Mouse (Mus musculus): ENCODE results near the gene Phxr2.

Phxr2 gene

DNA sequence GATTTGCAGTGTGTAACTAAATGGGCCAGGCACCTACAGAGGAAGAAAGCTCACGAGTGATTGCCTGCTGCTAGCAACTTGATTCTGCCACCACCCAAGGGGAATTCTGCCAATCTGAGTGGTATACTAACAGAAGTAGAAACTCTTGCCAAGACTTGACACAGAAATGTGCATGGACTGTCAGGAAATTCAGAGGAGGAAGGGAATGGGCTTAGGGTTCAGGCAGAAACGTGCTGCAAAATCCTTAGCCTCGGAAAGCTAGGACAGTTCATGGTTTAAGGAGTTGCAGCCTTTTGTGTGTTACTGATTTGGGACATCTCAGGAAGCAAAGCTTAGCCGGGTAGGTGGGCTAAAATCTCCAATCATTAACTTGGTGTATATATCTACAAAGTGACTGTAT is at the start of gene Phxr2:
Phxr2 (minus strand) TSS at position 101 of the 400 bp plus-strand sequence.
- DNase-seq = no peak

DNA sequence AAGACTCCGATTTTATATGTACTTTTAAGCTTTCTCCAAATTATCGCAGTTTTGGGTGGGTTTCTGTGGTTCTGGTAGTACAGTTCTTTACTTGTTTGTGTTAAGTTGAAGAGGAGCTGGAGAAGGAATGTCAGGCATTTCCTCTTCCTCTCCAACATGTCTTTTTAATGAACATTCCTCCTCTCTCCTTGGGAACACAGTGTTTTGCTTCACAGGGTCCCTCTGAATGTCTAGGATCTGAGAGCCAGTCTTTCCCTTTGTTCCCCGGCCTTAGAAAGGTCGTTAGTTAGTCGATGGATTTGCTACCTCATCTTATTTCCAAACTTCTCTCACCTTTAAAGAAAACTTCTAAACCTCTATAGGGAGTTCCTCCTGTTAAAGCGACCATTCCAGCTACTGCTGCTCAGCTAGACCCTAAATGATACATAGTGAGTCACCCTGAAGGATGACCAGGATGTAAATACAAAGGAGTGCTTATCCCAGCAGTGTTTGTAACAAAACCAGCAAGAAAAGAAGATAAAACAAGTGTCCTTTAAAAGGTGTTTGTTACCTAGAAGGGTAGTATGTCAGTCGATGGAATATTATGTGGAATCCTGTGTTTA is 46.9 kb upstream of the Phxr2 start:
- DNase-seq = peak; percentile 43

DNA sequence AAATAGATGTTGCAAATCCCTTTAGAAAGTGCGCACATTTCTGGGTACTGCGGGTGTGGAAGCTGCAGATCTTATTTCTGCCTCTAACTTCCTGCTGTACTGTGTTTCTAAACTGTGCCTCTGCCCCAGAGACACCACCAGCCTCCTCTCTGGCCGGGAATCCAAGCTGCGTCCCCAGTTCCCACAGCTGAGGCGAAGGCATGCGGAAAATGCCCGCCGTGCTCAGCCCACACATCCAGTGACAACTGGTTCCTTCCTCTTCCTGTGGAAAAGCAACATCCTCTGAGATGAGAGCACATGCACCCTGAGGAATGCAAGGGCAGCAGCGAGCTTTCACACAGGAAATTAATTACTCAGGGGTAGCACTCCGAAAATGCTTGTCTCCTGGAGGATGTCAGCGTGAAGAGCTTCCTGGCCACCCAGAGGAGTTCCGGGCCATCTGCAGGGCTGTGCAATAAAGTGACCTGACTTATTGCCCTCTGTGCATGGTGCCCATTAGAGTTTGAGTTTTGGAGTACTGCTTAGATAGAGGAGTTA is 45.9 kb upstream of the Phxr2 start:
- peak; percentile 99 for DNase-seq

DNA sequence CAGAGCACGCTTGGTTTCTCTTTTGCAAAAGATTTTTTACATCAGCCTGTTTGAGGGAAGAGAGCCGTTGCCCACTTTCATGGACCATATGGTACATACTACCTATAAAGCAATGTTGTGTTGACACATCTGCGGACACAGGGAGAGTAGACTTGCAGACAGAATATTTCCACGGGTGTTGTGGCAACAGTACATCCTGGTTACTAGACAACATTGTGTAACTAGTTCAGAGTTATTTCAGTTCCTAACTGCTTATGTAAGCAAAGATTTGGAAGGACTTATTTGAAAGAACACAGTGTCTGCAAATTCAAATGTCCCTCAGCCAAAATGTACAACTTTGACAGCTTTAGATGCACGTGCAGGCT is 43.6 kb upstream of the Phxr2 start:
- DNase-seq = peak; percentile 97

DNA sequence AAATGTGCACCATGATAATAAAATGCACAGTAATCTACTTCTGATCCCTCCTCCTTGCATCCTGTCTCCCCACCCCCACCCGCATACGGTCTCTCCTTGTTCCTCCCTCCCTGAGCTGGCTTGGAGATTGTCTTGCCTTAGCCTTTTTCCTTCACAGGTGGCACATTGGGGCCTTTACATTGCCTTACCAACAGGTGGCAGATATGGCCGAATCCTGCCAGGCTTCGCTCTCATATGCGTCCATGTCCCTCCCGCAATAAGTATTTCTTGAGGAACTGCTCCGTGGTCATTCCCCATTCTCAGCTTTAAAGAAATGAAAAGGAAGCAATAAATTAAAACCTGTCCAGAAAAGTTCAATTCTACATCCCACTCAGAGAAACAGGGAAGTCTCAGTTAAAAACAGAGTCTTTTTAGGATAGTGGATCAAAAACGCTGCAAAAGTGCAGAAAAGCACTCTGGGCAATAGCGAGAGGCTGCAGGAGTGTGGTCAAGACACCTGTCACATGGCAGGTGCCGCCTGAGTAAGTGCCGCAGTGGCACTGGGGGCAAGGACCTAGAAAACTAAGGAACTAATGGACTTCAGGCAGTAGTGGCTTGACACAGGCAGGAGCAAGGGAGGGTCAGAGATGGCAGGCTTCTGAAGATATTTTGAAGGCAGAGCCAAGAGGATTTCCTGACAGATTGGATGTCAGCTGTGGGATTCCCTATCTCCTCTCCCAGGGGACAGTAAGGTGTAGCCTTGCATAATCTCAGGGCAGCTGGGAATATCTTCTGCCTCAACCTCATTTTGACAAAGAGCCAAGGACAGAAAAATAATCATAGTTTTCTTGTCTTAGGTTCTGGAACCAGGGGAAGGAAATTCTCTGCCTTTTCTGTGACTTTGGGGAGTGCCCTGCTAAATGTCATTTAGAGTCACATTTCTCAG is 43.0 kb upstream of the Phxr2 start:
- DNase-seq = peak; percentile 96

DNA sequence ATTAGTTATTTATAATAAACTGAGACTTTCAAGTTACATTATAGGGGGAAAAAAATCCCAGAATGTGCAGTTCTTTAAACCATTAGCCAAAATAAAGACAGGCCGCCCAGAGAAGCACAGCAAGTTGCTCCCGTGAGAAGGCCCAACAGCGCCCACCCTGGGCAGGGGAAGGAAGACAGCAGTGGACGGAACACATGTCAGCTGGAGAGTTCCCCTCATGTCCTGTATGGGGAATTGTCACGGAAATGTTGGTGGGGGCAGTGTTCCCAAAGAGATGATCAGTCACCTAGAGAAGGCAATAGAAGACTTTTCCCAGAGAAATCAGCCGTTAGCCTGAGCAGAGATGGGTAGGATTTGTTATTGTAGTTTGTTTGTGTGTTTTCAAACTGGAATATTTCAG is 42.3 kb upstream of the Phxr2 start:
- DNase-seq = peak; percentile 93

DNA sequence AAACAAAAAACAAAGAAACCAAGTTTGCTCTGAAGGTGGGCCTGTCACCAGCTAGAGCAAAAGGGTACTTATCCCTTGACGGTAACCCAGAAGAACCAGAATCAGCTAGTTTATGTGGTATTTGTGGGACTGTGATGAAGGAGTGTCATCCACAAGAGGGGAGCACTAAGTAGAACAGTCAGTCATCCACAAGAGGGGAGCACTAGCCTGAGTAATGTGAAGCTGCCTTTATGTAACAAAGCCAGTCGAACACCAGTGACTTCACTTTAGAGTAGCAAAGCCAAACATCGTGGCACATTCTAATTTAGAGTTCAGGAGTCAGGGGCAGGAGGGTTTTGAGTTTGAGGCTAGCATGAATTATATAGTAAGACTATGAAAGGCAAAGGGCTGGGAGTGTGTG is 40.3 kb upstream of the Phxr2 start:
- DNase-seq = peak; percentile 92

DNA sequence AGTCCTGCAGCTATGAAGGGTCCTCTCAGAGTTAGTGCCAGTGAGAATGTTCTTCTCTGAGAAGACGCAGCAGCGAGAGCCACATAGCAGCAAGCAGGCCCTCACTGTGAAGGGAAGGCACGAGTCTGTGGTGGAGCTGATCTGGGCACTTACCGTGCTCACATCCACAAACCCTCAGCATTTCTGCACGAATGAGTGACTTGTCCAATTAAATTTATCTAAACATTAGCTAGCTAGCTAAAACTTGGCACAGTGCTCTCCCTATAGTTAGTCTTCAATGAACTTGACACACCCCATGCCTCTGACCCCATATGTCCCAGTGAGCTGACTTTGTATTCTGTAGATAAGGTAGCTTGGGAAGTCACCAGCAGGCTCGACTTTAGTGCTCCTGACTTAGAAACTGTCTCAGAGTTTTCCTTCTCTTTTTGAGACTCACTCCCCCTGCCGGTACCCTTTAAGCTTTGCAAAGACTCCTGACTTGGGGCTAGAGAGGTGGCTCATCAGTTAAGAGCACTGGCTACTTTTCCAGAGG is 39.7 kb upstream of the Phxr2 start:
- DNase-seq = peak; percentile 87

DNA sequence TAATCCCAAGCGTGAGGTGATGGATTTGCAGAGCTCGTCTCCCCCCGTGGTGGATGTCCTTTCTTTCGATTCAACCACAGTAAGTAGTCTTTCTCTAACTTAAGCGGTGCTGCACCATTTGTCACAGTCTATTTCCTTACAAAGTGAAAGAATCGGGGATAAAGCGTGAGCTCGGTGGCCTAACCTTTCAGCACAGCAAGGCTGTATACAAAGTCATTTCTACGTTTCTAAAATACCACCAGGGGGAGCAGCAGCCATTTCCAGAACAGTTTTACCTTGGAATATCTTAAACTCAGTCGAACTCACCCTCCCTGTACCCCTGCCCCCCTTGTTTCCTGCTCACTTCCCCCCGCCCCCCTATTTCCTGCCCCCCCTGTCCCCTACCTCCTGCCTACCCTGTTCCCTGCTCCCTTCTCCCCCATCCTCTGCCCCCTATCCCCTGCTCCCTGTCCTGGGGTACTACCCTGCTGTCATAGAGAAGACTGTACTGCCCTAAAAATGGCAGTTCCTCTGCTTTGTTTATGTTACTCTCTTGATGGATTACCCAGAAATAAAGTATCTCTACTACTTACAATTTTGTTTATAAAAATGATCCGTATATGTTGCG is 38.8 kb upstream of the Phxr2 start:
- DNase-seq = peak; percentile 73

DNA sequence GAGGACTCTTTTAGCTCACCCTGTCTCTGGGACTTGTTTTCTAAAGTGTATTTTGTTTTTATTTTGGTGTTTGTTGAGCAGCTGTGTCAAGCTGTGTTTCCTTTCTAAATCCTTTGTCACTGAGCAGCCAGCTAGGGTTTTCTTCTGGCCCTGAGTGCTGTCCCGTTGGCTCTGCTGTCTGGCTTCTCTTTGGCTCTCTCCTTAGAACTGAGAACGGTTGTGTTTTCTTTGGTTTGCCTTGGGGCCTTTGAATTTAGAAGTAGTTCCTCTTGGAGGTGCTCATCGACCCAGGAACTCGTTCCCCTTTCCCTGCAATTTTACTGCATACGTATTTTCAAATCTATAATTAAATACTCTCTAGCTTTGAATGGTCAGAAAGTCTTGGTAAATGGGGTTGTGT is 36.9 kb upstream of the Phxr2 start:
- peak; percentile 71 for DNase-seq

DNA sequence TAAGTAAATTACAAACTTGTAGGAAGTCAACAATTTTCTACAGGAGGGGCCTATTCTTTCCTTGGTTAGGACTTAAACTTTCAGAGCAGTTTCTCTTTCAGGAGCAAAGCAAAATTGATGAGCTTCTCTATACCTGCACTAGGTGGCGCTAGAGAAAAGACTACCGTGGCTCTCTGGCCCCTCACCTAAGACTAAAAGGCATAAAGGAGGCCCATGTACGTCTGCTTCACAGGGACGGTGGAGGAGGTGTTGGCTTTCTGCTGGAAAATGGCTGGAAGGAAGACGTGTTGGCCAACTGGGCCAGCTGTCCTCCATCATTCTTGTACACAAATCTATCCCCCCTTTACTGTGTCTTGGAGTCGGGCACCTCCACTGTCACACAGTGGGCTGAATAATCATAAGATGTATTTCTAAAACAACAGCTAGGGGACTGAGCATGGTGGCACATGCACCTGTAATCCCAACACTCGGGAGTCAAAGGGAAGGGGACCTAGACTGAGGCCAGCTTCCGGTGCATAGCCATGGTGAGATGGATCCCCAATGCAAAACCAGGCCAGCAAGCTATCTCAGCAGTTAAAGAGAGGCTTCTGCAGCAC is 36.0 kb upstream of the Phxr2 start:
- peak; percentile 86 for DNase-seq

DNA sequence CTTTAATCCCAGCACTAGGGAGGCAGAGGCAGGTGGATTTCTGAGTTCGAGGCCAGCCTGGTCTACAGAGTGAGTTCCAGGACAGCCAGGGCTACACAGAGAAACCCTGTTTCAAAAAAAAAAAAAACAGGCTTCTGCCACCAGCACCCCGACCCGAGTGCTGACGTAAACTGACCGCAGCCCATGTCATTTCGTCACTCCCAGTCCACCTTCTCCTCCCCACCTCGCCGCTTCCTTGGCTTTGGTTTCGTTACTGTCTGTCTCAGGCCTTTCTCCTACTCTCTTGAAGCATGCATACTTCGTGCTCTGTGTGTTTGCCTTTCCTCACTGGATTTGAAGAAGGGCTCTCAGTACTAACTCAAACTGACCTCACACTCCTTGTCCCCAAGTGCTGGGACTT is 31.6 kb upstream of the Phxr2 start:
- DNase-seq = peak; percentile 14

DNA sequence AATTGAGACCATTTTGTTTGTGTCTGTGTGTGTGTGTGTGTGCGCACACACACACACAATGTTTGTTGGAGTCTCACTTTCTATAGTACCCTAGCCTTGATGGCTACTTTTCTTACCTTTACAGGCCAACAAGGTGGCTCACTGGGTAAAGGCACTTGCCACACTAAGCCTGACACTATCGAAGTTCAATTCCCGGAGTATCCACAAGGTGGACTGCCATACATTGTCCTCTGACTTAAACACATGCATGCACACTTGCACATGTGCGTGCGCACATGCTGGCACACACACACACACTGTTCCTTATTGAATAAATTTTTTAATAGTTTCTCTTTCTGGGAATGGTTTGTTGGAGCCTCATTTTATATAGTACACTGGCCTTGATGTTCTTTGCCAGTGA is 30.7 kb upstream of the Phxr2 start:
- DNase-seq = peak; percentile 12

DNA sequence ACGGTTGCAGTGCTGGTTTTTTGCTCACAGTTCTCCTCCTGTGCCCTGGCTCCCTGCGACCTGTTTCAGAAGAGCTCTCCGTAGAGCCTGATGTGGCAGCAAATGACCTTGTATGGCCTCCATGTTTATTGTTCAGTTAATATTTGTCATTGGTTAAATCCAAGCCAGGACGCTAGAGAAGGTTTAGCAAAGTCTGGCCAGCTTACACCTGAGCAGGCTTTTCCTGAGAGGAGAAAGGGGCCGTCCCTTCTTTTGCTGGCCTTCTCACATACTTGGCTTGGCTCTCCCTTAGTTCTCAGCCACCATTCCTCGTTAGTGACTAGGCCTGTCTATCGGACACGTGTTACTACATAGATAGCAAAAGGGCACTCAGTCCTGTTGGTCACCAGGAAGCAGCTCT is 28.5 kb upstream of the Phxr2 start:
- DNase-seq = peak; percentile 64

DNA sequence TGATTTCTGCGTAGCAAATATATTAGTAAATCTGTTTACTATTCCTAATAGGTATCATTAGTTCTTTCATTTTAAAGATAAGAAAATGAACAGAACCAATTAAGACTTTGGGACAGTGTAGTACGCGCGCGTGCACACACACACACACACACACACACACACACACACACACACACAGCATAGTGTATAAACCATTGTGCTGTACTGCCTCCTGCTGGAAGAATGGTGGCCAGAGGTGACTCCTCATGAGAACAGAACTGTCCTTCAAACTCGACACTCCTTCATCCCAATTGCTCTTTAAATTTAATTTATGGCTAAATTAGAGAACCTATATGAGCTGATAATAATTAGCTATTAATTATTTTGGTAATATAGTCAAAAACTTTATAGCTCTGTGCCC is 25.9 kb upstream of the Phxr2 start:
- peak; percentile 83 for DNase-seq

DNA sequence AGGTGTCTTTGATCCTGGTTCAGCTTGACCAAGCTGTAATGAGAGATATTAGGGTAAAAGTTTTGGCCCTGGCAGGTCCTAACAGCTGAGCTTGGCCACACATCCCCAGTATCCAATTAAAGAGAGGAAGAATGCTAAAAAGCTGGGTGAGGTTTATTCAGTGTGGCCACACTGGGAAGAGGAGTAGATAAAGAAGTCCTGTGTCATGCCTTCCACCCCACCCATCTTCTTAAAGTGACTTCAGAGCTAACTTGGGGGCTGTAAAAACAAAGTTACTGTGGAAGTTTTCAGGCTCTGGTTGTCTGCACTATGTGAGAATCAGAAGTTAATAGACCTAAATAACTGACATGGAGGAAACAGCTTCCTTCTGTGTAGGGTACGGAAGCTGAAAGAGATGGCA is 25.5 kb upstream of the Phxr2 start:
- peak; percentile 54 for DNase-seq

DNA sequence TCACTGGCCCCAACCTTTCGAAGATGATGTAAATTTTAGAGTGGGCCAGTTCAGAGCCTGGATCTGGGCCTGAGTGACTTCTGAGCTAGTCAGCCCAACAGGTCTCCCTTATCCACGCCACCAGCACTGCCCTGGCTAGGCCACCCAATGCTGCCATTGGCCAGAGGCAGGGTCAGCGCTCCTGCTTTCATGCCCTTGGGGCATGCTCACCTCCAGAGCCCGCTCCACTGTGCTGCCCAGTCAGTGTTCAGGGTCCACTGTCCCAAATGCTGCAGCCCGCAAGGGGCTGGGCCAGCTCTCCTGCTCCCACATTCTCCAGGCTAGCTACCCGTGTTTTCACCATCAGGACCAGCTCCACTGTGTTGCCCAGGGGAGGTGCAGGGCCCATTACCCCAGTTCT is 23.9 kb upstream of the Phxr2 start:
- peak; percentile 88 for DNase-seq

DNA sequence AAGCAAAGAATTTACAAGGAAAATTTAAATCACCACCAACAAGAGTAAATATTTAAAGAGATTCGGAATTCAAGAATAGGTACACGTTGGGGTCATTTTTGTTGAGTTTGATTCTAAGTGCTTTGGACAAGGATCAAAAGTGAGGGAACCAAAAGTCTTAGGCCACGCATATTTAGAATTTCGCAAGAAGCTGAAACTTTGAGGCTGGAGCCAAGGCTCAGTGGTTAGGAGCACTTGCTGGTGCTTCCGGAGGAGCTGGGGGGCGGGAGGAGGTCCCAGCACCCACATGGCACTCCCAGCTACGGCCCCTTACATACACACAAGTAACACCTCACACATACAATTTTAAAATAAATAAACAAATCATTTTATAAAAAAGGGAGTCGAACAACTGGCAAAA is 20.5 kb upstream of the Phxr2 start:
- peak; percentile 75 for DNase-seq

DNA sequence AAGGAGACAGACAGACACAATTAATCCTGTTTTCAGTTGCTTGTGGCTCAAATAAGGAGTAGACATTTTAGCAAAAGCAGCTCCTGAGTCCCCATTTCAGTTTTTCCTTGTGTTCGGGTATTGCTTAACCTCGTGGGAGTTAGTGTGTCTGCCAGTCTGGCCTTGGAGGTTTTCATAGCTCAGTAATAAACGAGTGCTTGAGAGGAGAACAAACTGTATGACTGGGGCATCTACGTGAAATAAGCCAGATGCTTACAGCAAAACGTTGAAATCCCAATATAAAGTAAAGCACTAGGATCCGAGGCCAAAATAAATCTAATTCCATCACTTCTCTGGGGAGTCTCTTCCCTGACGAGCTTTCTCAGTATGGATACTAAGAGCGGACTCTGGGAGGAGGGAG is 19.5 kb upstream of the Phxr2 start:
- peak; percentile 54 for DNase-seq

DNA sequence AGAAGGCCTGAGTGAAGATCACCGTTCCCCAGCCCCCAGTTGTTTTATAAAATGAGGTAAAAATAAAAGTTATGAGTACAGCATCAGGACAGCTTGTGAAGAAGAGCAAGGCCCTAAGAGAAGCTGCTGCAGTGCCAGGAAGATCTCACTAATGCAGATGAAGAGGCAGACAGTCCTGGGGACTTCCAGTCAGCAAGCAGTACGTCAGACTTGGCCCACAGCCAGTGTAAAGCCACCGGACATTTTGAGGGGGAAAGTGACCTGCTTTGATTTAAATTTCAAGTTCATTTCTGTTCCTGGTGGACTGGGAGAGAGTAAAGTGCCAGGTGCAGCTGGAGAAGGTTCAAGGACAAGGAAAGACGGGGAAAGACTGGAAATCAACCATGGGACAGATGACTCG is 10.2 kb upstream of the Phxr2 start:
- DNase-seq = no peak

DNA sequence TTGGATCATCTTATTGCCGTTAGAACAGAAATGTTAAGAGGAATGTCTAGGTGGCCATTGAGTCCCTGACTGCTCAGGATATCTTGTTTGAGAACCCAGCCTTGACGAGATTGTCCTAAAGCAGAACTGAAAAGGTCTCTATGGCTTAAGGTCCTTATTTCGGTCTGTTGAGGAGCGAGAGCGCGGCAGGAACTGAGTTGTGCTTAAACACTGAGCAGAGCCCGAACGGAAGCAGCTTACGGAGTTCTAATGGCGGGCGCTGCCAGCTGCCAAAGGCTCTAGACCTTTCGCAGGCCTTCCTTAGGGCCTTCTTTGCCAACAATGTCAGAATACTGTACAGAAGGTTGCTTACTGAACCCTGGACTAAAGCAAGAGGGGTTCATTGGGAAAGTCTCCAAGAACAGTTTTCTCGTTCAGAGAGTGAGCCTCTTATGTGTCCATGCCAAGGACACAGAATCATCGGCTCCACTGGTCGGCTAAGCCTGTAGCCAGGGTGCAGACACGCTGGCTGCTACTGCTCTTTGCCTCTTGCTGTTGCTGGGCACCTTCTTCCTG is 7.3 kb upstream of the Phxr2 start:
- no peak for DNase-seq

DNA sequence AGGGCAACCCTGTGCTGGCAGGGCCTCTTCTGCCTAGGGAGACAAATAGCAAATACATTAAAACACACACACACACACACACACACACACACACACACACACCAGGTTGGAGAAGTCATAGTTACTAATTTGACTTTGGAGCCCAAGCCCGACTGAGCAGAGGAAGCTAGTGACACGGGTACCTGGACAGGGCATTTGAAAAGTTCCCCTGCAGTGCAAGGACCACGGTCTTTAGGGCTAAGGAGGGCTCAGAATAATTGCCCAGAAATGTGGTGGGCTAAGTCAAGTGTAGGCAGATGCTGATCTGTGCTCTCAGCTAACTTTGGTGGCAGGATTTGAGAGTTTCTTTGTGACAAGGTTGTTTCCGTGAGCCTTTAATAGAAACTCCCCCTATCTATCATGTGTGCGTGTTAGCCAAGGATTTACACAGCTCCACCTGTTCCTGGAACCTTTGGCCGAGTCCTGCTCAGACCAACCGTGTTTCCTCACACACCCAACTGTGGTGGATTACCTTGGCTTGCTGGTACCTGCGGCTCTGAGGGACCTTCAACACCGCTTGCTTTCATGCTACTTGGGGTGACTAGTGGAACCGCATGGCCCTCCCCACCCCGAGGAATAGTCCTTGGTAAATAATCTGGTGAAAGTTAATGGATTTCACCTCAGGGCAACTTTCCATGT is 6.6 kb upstream of the Phxr2 start:
- DNase-seq = no peak

Measured in heart, adult 11 months (tissue).